Mouse (Mus musculus): ENCODE data around the gene Ptprk.

The Ptprk gene

DNA sequence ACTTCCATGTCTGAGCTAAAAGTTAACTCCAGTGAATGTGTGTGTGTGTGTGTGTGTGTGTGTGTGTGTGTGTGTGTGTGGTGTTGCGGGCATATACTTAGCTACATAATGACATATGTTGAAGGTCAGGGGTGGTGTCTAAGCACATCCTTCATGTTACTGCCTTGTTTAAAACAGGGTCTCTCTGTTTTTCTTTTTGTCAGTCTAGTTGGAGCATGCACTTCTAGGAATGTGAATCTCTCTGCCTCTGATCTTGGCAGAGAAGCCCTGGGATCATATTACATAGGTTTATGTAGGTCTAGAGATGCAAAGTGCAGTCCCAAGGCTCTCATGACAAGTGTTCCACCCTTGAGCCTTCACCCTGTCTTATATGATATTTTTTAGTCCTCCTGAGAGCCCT lies 137.5 kb downstream of the Ptprk start:
- whole genome bisulfite sequencing = 100% methylated on average over 1 of the region's 1 CpGs

DNA sequence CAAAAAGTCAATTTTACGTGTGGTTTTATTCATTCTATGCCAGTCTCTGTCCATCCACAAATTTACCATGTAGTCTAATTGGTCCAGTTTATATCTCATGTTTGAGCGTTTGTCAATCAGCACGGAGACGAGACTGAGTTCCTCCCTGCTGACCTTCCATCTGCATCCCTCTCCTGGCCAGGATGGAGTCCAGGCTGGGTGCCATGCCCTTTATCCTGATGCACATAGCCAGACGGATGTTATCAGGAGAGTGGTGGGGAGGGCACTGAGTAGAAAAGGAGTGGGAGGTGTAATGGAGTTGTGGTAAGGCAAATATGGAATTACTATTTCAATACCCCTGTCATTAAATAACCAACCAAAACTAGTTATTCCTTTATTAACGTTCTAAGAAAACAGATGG lies 140.5 kb downstream of the Ptprk start:
- WGBS = 72% methylated on average over 6 of the region's 6 CpGs

DNA sequence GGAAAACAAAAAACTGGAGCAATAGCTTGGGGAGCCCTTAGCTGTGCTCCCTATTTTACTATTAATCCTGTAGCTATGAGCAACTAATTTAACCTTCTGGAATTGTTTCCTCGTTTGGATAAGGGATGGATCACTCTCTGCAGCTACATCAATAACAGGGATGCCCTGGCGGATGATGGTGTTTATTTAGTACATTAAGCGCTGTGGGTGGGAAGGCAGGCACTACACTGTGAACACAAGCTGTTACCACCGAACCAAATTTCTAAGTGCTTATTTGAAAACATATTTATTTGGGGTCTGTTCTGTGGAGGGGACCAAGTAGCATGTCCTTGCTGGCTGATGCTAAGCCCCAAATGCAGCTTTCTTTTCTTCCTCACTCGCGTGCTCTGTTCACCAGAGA lies 149.0 kb downstream of the Ptprk start:
- 76% methylated on average over 6 of the region's 6 CpGs for WGBS

DNA sequence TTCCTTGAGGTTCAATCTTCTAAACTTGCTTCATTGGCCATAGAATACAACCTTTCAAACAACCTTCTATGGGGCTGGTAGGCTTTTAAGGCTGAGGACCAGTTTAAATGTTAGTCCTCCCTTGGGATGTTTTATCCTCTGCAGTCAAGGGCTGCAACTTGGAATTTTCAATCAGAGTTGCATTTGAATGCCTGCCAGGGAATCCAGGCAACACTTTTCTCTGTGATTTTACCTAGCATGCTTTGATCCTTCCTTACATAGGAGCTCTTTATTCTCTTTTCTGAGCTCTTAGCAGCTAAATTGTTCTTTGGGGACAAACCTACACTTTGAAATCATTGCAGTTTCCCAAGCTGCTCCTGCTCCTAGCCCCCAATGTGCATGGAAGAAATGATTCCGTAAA lies 149.8 kb downstream of the Ptprk start:
- WGBS = 80% methylated on average over 1 of the region's 1 CpGs

DNA sequence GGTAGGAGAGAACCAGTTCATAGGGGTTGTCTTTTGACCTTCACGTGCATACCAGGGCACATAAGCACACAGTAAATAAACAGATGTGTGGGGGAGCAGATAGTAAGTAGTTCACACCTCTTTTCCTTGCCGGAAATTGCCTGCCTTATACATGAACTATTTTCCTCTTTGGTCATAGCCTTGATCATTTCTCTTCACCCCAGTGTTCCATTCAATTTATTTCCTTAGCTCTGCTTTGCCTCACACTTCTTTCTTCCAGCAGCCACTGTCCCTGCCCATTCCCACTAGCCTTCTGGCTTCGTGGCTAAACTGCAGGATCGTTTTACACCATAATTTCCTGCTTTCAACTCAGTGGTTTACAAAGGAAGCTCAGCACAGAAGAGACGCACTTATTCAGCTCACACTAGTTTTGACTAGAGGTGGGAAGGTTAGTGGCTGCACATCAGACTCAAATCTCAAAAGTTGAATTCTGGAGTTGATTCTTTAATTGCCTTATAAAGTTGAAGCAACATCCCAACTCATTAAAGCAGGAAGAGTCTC lies 151.0 kb downstream of the Ptprk start:
- WGBS = 47% methylated on average over 5 of the region's 5 CpGs

DNA sequence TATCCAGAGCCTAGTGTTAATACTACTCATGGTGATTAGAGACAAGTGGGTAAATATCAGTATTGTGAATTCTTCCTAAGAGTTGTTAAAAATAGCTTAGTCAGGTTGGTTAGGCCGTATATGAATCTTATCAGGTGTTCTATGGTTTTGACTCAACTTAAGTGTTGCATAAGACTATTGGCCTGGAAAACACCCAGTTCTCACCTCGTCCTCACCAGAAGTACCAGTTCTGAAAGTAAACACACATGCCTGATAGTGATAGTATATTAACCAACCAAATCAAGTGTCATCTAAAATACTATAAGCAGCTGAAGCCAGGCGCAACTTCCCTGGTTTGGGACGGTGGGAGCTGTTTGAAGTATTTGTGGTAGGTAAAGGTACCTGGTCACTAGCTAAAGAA lies 153.1 kb downstream of the Ptprk start:
- 96% methylated on average over 4 of the region's 4 CpGs for WGBS

DNA sequence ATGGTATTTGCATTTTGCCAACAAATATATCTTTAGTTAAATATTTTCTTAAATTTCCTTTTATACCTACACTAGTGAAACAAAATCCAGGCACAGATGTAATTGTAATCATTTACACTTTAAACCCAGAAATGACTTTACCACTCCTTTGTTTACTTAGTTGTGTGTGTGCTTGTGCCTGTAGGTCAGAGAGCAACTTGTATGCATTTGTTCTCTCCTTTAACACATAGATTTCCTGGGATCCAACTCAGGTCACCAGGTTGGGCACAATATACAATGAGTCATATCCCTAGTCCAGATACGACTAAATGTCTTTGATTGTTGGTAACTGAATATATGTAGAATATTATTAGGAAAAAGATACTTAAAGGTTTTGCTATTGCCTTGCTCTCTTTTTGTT lies 153.6 kb downstream of the Ptprk start:
- 85% methylated on average over 1 of the region's 1 CpGs for WGBS

DNA sequence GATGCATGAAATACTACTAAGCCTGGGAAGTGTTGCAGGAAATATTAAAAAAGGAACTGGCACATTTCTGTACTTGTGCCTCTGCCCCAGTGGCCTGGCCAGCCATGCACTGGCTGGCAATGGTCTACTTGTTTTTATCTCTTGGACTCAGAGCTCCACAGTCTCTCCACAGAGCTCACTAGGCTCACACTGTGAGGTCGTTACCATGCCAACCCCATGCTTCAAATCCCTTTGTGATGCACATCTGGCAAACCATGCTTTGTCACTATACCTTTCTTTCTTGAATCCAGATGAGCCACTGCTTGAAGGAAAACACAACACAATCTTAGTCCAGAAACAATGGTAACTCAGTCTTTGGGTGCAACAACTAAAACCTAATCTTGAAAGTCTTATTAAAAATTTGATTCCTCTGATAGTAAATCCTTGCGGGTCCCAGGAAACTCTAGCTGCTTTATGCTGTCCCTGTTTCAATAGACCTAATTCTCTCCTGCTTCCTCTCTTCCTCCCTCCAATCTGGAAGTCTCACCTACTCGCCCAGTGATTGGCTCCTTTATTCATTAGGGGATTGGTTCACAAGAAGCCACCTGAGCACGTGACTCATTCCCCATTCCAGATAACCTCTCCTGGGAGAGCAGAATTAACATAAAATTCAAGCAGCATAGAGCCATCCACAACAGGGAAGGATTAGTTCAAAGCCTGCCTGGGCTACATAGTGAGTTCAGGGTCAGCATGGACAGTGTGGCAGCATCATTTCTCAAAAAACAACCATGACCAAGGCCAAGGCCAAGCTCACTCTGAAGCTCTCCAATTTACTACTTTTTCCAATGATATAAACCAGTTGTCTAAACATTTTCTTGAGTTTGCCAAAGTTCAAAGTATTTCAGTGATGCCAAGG lies 157.9 kb downstream of the Ptprk start:
- 57% methylated on average over 4 of the region's 4 CpGs for WGBS

DNA sequence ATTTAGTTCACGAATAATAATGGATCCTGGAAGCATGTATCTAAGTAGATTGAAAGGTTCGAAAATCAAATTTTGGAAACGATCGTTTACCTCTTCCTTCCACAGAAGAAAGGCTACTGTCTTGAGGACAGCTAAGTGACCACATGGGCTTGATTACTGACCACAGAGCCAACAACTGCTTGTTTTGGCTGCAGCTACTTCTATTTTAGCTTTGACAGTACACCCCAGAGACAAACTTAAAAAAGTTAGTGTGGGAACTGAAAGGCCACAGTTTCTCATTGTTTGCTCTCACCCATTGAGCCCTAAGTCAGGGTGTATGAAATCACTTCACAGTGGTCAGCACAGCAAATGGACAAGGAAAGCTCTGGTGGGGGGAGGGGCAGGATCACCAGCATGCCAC lies 174.4 kb downstream of the Ptprk start:
- 80% methylated on average over 4 of the region's 4 CpGs for WGBS

DNA sequence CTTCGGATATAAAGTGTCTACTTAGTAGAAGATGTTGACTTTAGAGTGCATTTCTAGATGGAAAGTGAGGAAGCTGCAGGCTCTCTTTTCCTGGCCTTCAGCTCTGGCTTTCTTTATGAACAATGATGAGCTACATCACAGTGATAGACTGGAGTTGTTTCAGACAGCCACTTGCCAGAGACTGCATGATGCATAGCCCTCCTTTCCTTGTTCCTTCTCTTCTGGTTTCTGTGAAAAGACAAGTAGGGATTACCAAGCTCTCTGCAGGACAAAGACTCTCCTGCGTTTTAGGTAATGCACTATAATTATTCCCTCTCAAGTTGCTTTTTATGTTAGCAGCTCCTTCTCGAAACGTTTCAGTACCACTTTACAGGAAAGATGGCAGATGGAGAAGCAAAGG lies 176.8 kb downstream of the Ptprk start:
- WGBS = 42% methylated on average over 4 of the region's 4 CpGs

DNA sequence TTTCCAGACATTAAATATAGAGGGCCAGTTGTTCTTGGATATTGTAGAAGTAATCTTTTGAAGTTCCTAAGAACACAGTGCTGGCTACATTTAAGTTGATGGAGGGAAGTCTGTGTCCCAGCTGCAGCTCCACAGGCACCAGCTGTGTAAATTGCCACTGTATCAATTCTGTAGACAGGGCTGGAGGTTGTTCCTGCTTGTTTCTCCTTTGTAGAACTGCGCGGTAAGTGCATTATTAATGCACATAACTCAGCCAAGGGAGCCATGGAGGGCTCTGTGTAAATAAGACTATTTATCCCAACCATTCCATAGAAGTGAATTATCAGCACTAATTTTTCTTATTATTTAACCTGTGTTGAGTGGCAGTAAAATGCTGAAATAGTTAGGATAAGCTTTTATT lies 186.0 kb downstream of the Ptprk start:
- WGBS = 82% methylated on average over 2 of the region's 2 CpGs

DNA sequence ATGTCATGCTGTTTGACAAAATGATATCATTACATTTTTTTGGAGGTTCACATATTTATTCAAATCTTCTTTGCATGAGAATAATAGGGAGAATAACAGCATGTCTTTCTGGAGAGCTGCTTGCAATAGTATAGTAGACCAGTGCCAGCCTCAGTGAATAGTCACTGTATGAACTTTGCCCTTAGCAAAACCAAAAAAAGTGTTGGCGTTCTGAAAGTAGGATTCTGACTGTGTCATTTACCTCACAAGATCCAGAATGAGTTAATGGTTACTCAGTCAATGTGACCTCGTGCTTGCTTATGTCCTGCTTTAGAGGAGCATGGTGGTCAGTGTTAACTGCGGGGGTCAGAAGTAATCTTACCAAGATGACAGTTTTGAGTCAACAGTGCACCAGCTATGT lies 187.5 kb downstream of the Ptprk start:
- 87% methylated on average over 3 of the region's 3 CpGs for WGBS

DNA sequence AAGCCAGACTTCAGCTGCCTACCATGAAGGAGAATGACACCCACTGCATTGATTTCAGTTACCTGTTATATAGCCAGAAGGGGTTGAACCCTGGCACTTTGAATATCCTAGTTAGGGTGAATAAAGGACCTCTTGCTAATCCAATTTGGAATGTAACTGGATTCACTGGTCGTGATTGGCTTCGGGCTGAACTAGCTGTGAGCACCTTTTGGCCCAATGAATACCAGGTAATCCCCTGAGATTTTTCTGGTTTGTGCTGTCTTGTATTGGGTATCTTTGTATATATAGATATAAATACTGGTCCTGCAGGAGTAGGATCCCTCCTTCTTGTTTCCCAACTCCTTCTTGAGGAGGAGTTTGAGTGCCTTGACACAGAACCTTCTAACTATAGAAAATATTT lies 188.9 kb downstream of the Ptprk start:
- 90% methylated on average over 2 of the region's 2 CpGs for WGBS

DNA sequence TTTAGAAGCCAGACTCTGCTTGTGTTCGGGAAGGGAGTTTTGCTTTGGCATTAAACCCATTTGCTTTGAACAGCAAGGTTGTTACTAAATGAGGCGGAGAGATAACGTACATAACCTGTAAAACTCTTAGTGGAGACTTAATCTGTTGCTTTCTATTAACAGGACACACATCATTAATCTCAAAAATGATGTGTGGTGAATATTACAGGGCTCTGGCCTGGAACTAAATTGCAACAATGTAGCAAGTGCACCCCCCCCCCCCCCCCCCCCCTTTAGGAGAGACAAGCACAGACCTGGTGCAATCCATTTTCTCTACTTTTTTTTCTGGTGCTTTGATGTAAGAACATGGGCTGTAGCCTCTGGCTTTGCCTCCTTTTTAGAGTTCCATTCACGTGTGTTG lies 195.7 kb downstream of the Ptprk start:
- WGBS = 71% methylated on average over 4 of the region's 4 CpGs

DNA sequence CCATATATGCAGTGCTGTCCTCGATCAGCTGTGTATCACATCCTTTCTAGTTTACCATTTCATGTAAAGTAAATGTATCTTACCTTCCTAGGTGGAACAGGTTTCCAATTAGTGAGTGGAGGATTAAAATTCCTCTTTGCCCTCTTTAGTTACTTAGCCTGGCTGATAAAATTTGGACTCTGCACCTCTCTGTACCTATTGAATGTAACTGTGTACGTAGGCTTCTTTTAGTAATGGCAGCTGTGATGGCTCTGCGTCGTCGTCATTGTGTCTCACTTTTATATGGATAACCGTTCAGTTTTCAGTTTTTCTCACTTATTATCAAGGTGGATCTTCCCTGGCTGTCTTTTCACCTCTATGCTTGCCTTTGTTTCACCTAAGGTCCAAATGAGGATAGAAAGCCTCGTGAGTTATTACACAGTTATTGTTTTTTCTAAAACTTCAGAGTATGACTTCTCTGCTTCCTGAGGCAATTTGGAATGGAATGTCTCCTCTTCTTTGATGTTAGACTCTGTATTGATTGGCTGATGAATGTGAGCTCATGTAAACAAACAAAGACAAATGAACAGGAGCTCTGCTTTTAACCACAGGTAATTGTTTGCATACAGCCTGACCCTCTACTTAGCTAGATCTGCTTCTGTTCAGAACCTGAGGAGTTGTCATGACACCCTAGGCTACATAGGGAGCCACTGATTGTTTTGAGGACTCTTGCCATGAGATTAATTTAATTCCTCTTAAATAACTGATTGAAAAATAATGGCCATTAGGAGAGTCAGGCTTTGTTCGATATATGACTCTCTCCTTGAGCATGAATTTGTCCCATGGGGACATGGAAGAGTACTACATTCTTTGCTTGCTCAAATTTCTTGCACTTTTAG lies 197.3 kb downstream of the Ptprk start:
- WGBS = 81% methylated on average over 8 of the region's 8 CpGs

DNA sequence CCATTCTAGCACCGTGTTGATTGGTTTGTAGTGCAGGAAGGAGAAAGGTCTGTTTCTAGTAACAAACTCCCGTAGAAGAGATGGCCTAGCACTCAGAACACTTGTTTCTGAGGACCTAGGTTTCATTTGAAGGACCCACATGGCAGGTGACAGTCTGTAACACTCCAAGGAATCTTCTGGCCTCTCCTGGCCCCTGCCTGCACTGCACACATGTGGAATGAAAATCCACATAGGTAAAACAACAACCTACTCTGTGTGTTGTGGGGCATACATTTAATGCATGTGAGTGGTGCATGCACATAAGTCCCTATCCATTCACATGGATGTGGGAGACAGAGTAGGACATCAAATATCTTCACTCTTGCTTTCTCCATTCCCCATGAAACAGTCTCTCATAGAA lies 204.1 kb downstream of the Ptprk start:
- WGBS = 94% methylated on average over 2 of the region's 2 CpGs

DNA sequence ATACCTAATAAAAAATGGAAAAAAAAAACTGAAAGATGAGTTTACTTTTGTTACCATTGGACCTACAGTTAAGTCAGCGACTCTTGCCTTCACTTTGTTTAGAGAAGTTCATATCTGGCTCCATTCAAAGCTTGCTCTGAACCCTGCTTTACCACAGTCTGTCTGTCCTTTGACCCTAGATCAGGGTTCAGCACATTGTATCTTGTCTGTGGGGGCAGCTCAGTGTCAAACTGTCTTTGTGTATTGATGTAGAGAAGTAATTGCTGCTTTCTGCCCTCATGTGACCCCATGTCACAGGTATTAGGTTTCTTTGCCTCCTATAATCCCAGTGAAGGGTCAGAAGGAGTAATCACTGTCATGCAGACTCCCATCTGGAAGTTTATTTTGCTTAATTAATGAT lies 222.9 kb downstream of the Ptprk start:
- WGBS = 97% methylated on average over 1 of the region's 1 CpGs

DNA sequence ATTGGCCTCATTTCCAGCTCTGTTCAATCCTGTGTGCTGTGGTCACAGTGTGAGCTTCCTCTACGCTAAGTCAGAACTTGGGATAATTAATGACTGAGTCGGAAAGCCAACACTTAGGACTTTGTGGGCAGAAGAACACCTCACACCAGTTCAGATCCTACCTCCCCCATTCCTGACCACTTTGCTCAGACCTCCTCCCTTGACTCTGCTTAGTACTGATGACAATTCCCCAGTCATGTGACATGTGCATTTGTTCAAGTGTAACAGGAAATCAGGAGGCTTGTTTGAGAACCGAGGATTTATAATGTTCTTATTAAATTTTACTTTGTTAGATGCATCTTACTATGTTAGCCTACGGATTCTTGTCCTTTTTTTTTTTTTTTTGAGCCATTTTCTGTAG lies 224.6 kb downstream of the Ptprk start:
- 83% methylated on average over 4 of the region's 4 CpGs for WGBS

DNA sequence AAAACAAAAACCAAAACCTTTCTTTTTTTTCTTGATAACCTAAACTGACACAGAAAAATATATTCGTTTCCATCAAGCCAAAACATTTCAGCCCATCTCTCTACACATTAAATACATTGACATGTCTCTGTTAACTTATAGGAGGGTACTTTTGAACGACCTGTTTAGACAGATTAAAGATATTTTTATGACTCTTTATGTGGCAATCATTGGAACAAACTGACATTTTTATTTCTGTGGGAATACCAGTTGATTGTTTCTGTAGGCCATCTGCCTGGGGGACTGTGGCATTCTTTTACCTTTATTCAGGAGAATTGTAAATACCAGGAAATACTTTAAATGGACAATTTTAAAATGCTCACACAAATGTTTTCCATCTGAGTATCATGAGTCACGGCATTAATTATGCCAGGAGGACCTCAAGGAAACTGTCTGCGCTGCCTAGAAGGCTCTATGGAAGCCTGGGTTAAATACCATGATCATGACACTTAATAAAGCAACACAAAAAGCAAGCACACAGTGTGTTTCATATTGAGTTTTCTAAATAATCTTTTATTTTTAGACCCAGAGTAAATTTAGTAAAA lies 229.8 kb downstream of the Ptprk start:
- WGBS = 74% methylated on average over 4 of the region's 4 CpGs

DNA sequence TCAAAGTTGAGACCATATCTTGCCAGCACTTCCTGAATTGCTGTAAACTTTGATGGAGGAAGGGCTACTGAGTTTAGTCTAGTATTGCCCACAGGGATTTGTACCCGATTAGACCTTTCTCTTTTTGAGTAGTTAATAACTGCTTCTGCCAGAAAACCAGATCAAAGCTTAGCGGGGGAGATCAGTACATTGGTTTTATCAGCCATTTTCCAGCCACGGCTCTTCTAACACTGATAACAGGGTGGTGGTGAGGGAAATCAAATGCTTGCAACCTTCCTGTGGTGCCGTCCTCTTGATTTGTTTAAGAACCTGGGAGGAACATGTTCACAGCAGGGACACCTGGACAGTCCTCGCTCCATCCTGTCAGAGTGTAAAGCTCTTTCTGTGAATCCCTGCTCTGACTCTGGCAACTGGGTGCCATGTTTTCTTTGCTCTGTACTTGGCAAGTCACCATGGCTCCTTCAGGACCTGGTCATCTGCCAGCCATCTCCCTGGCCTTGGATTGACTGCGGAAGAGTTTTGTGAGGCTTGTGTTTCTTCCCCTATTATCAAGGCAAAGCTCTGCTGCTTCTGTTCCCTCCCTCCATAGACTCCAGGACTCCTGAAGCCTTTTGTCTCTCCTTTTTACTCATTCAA lies 231.9 kb downstream of the Ptprk start:
- WGBS = 55% methylated on average over 6 of the region's 6 CpGs

DNA sequence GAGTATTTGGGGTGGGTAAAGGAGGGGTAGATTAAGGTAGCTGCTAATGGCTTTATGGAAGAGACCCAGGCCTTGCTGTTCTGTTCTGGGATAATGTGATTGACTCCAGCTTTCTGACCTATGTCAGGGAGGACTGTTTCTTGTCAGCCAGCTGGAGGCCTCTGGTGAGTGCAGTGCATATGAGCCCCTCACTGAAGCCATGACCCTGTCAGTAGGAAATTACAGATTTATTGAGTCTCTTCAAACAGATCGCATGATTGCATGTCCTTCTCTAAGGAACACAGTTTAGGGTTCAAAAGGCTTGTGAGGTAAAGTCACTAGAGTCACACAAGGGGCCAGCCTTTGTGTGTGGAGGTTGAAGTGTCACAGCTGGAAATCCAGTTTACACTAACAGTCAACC lies 236.7 kb downstream of the Ptprk start:
- 92% methylated on average over 1 of the region's 1 CpGs for WGBS

DNA sequence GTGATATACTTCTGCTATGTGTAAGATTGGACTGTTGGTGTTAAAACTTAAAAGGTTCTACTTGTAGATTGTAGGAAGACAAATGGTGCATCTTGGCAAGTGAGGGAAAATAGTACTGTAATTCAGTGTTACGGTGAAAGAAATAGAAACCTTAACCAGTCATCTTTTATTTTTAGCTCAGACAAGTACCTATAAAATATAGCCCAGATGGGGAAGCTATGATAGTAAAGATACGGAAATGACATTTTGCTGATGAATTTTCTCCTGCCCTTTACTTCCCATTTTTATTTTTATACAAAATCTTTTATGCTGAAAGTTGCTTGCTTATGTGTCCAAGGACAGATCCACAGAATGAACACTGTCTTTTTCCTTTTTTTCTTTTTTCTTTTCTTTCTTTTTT lies 248.4 kb downstream of the Ptprk start:
- 48% methylated on average over 2 of the region's 2 CpGs for WGBS

All from cerebral cortex, adult 2 months (tissue).